Mouse (Mus musculus): ENCODE results near the gene Dlx2.

GRCm38 (mm10) chr2:71531124-71531590 is 15.4 kb downstream of the Dlx2 start:
- TF ChIP-seq CTCF (IDR thresholded peaks at IDR 0.05; ENCODE audit: low read depth) (no peak), EP300 (IDR thresholded peaks at IDR 0.05; ENCODE audit: low read depth) (no peak)
